Mouse (Mus musculus): ENCODE data around the gene Tmem107. TPM values are rescaled to one million over a fixed set of nuclear protein-coding genes. Genes with fewer than 3 reads are reported as not detected.

The Tmem107 gene
- polyA plus RNA-seq, 1 experiment from 2014 or later, result 29.2 TPM

DNA sequence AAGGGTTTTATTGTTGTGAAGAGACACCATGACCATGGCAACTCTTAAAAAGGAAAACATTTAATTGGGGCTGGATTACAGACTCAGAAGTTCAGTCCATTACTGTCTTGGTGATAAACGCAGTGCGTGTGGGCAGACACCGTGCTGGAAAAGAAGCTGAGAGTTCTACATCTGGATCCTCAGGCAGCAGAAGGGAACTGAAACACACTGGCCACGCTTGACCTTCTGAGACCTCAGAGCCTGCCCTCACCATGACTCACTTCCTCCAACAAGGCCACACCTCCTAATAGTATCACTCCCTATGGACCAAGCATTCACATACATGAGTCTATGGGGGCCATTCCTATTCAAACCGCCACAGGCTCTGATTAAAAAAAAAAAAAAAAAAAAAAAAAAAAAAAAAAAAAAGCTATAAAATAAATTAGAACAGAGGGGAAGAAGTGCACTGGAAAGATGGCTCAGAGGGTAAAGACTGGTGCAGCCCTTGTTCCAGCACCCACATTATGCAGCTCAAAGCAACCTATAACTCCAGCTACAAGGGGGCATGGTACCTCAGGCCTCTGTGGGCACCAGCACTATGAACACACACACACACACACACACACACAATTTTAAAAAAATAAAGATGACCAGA is 8.3 kb downstream of the Tmem107 start:
- WGBS, result 65% methylated on average over 5 of the region's 5 CpGs
- Histone ChIP-seq H3K27me3 (no peaks in the 10 kb centered on the region), H3K9me3 (no peaks in the 10 kb centered on the region), H3K9ac (no peak overlapping the region), H3K36me3 (no peaks in the 10 kb centered on the region), H3K4me3 (no peak overlapping the region), H3K27ac (replicated peaks) (no peak overlapping the region), H3K4me2 (no peak overlapping the region), H3K4me1 (replicated peaks) (peaks cover 13% of the 10 kb centered on the region)
- no peak for ATAC-seq (ENCODE audit: low read depth)

DNA sequence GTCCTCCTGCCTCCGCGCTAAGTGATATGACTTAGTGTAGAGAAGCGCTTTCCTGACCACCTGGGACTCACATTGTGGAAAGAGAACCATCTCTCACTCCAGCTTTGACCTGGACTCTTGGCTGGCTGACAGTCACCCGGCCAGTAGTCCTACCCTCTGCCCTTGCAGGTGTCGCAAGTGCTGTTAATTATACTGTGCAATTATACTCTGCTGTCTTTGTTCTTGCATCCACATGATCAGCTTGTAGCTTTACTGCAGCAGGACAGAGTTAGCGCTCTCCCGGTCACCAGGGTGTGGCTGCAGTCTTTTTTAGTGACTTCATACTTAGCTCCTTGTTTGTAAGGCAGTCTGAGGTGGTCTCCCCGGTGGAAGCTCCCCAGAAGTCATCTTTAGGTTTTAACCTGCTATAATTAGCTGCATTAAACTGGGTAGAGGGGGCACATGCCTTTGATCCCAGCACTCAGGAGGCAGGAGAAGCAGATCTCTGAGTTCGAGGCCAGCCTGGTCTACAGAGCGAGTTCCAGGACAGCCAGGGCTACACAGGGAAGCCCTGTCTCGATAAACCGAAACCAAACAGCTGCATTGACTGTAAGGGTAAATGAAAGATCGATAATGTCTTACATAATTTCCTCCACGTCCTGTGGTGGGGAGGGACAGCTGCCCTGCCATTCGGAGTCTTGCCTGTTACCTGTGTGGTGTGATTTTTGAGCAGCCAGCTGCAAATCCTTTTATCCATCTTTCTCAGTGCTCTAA is 9.7 kb downstream of the Tmem107 start:
- no peak for ATAC-seq (ENCODE audit: low read depth)
- no peaks in the 10 kb centered on the region for H3K9me3 ChIP-seq
- no peaks in the 10 kb centered on the region for H3K36me3 ChIP-seq
- H3K4me1 ChIP-seq (replicated peaks), result 0 out of 2 replicates have a peak, but pooled peaks cover 4% of the 10 kb centered on the region
- WGBS, result 76% methylated on average over 15 of the region's 15 CpGs
- no peak overlapping the region for H3K27ac ChIP-seq (replicated peaks)
- no peaks in the 10 kb centered on the region for H3K27me3 ChIP-seq
- no peak overlapping the region for H3K4me2 ChIP-seq
- H3K9ac ChIP-seq, result peak overlapping the region; percentile 5; the same call in 1 of the 2 replicates
- H3K4me3 ChIP-seq, result no peak overlapping the region

DNA sequence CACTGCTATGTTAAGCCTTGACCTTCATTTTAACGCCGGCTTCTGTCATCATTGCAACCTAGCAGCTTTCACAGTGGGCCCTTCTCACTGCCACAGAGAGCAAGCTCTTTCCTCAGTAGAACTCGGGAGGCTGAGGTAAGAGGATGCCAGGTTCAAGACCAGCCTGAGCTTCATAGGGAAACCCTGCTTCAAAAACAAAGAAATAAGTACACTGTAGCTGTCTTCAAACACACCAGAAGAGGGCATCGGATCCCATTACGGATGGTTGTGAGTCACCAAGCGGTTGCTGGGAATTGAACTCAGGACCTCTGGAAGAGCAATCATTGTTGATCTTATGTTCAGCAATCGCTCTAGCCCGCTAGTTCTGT is 10.2 kb downstream of the Tmem107 start:
- 87% methylated on average over 8 of the region's 8 CpGs for WGBS
- no peak for ATAC-seq (ENCODE audit: low read depth)
- H3K4me2 ChIP-seq, result no peak overlapping the region
- 0 out of 2 replicates have a peak, but pooled peaks cover 4% of the 10 kb centered on the region for H3K4me1 ChIP-seq (replicated peaks)
- no peaks in the 10 kb centered on the region for H3K36me3 ChIP-seq
- no peaks in the 10 kb centered on the region for H3K27me3 ChIP-seq
- H3K9me3 ChIP-seq, result no peaks in the 10 kb centered on the region
- H3K27ac ChIP-seq (replicated peaks), result no peak overlapping the region
- no peak overlapping the region for H3K9ac ChIP-seq
- no peak overlapping the region for H3K4me3 ChIP-seq

DNA sequence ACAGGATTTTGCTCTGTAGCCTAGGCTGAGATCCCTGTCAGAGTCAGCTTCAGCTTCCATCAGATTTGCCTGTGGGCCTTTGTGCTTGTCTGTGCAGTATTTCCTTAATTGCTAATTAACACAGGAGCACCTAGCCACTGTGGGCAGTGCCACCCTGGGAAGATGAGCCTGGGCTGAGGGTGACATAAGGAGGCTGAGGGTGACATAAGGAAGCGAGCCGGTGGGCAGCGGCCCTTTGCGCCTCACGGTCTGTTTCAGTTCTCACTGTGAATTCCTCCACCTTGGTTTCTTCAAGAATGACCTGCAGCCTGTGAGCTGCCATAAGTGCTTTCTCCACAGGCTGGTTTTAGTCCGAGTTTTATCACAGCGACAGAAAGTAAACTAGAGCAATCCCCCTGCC is 11.0 kb downstream of the Tmem107 start:
- Histone ChIP-seq H3K4me2 (no peak overlapping the region), H3K27ac (replicated peaks) (no peak overlapping the region), H3K4me1 (replicated peaks) (no peaks in the 10 kb centered on the region), H3K27me3 (no peaks in the 10 kb centered on the region), H3K9me3 (no peaks in the 10 kb centered on the region), H3K4me3 (no peak overlapping the region), H3K36me3 (no peaks in the 10 kb centered on the region), H3K9ac (no peak overlapping the region)
- ATAC-seq (ENCODE audit: low read depth), result no peak
- WGBS, result 85% methylated on average over 7 of the region's 7 CpGs

DNA sequence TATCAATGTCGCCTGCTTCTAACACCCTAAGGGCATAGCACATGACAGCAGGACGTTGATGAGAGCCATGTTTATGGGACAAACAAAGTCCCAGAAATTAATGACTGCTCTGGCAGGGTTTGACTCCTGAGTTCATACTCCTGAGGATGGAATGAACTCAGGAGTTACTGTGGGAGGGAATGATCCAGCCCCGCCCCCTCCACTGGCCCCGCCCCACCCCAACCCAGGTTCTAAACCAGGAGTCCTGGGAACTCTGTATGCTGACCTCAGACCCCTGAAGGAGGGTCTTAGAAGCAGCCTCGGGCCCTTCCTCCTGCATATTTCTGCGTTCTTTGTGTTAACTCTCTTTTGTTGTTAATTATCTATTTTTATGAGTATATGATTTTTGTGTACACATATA is 15.0 kb downstream of the Tmem107 start:
- Histone ChIP-seq H3K36me3 (peaks cover 11% of the 10 kb centered on the region), H3K4me1 (replicated peaks) (peaks cover 29% of the 10 kb centered on the region), H3K9me3 (no peaks in the 10 kb centered on the region), H3K4me2 (no peak overlapping the region), H3K27me3 (no peaks in the 10 kb centered on the region), H3K9ac (no peak overlapping the region), H3K4me3 (no peak overlapping the region), H3K27ac (replicated peaks) (no peak overlapping the region)
- ATAC-seq (ENCODE audit: low read depth), result no peak
- 64% methylated on average over 6 of the region's 6 CpGs for WGBS

DNA sequence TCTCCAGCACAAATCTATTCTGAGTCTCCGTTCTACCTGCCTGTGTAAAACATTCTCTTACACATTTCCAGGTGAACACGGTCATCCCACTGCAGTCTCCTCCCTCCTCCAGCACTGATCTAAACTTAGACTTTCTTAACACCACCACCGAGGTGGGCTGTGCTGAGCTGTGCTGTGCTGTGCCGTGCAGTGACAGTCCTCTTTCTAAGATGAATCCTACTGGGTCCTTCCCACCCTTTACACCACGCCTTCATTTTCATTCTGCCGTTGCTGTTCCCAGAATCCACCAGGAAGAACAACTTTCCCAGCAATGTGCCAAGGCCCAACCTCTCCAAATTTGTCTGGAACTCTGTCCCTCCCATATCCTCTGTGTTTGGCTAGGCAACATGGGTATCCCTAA is 15.8 kb downstream of the Tmem107 start:
- no peak for ATAC-seq (ENCODE audit: low read depth)
- H3K9me3 ChIP-seq, result no peaks in the 10 kb centered on the region
- H3K4me1 ChIP-seq (replicated peaks), result peaks cover 37% of the 10 kb centered on the region
- H3K27ac ChIP-seq (replicated peaks), result peak overlapping the region; percentile 97; the same call in 1 of the 2 replicates
- H3K36me3 ChIP-seq, result peaks cover 18% of the 10 kb centered on the region
- WGBS, result 60% methylated on average over 6 of the region's 6 CpGs
- 0 out of 2 replicates have a peak overlapping the region, but pooled peaks have one; percentile 8 for H3K9ac ChIP-seq
- H3K27me3 ChIP-seq, result no peaks in the 10 kb centered on the region
- no peak overlapping the region for H3K4me3 ChIP-seq
- no peak overlapping the region for H3K4me2 ChIP-seq

DNA sequence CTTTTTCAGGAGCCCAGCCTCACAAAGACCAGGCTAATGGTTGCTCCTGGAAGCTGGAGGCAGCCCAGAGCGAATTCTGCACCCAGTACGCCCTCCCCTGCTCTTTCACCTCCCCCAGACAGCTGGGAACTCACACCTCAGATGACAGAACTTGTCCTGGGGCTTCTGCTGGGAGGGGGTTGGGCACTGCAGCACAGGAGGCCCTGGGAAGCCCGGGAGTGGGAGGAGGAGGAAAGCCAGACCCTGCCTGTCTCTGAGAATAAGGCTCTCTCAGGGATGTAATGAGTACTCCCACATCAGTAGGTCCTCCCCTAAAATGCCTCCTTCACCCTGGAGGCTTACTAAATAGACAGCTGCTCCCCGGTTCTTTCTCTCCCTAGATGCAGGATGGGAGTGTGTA is 16.5 kb downstream of the Tmem107 start:
- Histone ChIP-seq H3K4me3 (no peak overlapping the region), H3K4me2 (no peak overlapping the region), H3K9me3 (no peaks in the 10 kb centered on the region), H3K9ac (0 out of 2 replicates have a peak overlapping the region, but pooled peaks have one; percentile 32), H3K27me3 (no peaks in the 10 kb centered on the region), H3K4me1 (replicated peaks) (peaks cover 44% of the 10 kb centered on the region), H3K36me3 (peaks cover 25% of the 10 kb centered on the region), H3K27ac (replicated peaks) (peak overlapping the region; percentile 97)
- 34% methylated on average over 4 of the region's 4 CpGs for WGBS
- no peak for ATAC-seq (ENCODE audit: low read depth)

DNA sequence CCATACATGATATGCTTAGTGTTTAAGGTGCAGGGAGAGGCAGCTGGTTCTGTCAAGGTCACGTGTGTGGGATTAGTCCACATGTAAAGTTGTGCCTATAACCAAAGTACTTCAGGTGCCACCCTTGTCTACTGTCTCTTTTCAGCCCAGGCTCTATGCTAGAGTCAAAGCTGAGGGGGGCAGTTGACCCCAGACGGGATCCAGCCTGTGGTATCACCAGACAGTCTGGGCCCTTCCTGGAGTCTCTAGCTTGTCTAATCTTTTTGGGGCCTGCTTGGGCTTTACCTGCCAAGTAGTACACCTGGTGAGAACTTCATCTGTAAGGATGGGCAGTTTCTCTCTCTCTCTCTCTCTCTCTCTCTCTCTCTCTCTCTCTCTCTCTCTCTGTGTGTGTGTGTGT is 17.0 kb downstream of the Tmem107 start:
- no peak for ATAC-seq (ENCODE audit: low read depth)
- H3K9ac ChIP-seq, result peak overlapping the region; percentile 100
- peaks cover 28% of the 10 kb centered on the region for H3K36me3 ChIP-seq
- H3K27ac ChIP-seq (replicated peaks), result peak overlapping the region; percentile 97
- peak overlapping the region; percentile 98 for H3K4me2 ChIP-seq
- 63% methylated on average over 2 of the region's 2 CpGs for WGBS
- no peaks in the 10 kb centered on the region for H3K27me3 ChIP-seq
- peaks cover 44% of the 10 kb centered on the region for H3K4me1 ChIP-seq (replicated peaks)
- peak overlapping the region; percentile 98 for H3K4me3 ChIP-seq
- no peaks in the 10 kb centered on the region for H3K9me3 ChIP-seq

DNA sequence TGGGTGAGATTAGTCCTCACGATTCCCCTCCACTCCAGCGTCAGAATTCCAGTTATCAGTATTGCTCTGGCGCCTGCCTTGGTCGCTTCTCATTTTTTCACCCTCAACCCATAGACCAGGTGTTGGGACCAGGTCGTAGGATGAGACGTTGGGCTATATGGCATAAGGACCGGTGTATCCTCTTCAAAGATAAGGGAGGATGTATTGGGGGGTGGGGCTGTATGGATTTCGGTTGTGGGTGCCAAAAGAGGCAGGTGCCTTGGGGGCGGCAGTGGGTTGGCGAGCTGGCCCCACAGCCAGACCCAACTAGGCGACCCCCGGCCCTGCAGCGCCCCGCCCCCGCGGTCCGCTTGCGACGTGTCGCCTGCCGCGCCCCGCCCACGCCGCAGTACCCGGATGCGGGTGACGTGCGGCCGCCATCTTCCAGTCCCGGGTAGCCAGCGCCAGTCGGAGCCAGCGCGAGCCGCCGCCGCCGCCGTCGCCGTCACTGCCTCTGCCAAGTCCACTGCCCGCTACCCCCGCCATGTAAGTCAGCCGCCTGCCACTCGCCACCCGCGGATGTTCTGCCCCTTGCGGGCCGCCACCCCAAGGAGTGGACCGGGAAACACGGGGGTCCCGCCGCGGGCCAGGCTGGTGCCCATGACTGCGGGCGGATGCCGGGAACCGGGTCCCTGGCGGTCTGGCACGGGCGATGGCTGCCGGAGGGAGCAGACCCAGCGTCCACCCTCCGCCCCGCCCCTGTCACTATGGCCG is 17.7 kb downstream of the Tmem107 start, which contains the start of gene Vamp2:
Vamp2 (plus strand) TSS at position 388 of the 753 bp plus-strand sequence.
- Histone ChIP-seq H3K27me3 (no peaks in the 10 kb centered on the region), H3K36me3 (peaks cover 31% of the 10 kb centered on the region), H3K9me3 (no peaks in the 10 kb centered on the region), H3K4me1 (replicated peaks) (peaks cover 44% of the 10 kb centered on the region), H3K27ac (replicated peaks) (peak within 1 kb of the TSS; percentile 97), H3K4me2 (peak within 1 kb of the TSS; percentile 98), H3K9ac (peak within 1 kb of the TSS; percentile 100), H3K4me3 (peak within 1 kb of the TSS; percentile 98)
- 2% methylated on average over 67 of the region's 67 CpGs for WGBS
- peak; percentile 81 for ATAC-seq (ENCODE audit: low read depth)

DNA sequence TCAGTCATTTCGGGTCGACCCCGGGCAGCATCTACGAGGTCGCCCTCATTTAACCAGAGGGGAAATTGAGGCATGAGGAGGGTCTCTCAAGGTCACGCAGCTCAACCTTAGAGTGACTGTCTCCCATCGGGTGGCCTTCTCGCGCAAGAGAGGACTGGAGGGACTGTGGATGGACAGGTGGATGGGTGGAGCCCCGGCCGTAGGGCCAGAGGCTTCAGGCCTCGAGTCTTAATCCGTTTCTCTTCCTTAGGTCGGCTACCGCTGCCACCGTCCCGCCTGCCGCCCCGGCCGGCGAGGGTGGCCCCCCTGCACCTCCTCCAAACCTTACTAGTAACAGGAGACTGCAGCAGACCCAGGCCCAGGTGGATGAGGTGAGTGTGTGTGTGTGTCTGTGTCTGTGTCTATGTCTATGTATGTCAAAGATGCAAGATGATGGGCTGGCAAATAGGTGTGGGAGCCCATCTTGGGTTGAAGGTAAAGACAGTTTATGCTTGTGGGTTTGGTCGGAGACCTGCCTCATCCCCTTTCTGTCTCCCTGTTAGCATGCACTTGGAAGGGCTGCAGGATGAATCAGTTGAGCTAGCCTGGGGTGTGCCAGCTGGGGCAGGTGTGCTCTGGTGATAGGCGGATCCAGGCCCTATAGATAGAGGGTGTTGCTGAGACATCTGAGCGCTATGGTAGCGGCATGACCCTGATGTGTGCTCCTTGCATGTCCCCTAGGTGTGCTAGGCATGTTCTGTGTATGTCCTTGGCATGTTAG is 18.4 kb downstream of the Tmem107 start:
- no peaks in the 10 kb centered on the region for H3K9me3 ChIP-seq
- ATAC-seq (ENCODE audit: low read depth), result peak; percentile 25; the same call in 1 of the 2 replicates
- 12% methylated on average over 25 of the region's 25 CpGs for WGBS
- peak overlapping the region; percentile 98 for H3K4me3 ChIP-seq
- no peaks in the 10 kb centered on the region for H3K27me3 ChIP-seq
- H3K4me2 ChIP-seq, result peak overlapping the region; percentile 98
- H3K36me3 ChIP-seq, result peaks cover 31% of the 10 kb centered on the region
- peak overlapping the region; percentile 100 for H3K9ac ChIP-seq
- H3K27ac ChIP-seq (replicated peaks), result peak overlapping the region; percentile 97
- H3K4me1 ChIP-seq (replicated peaks), result peaks cover 47% of the 10 kb centered on the region

DNA sequence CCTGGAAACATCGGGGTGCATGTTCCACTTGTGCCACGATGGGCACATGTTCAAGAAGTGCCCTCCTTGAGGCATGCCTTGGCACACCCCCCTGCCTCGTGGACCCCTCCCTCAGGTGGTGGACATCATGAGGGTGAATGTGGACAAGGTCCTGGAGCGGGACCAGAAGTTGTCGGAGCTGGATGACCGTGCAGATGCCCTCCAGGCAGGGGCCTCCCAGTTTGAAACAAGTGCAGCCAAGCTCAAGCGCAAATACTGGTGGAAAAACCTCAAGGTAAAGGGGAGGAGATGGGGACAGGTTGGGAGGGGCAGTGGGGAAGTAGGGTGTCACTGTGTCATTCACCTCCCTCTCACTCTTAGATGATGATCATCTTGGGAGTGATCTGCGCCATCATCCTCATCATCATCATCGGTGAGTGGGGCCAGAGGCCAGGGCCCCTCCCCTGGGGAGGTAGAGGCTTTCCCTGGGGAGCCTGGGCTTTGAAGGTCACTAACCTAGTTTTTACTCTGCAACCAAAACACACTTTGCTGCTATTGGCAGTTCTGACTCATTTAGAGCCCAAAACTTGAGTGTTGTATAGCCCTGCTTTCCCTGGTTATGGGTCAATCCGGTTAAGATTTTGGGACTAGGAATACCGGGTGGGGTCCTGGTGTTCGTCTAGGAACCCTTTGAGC is 19.1 kb downstream of the Tmem107 start:
- Histone ChIP-seq H3K27me3 (no peaks in the 10 kb centered on the region), H3K9me3 (no peaks in the 10 kb centered on the region), H3K4me2 (peak overlapping the region; percentile 98), H3K36me3 (peaks cover 31% of the 10 kb centered on the region), H3K4me3 (peak overlapping the region; percentile 98), H3K27ac (replicated peaks) (peak overlapping the region; percentile 97; the same call in 1 of the 2 replicates), H3K4me1 (replicated peaks) (peaks cover 52% of the 10 kb centered on the region), H3K9ac (peak overlapping the region; percentile 100)
- WGBS, result 89% methylated on average over 12 of the region's 12 CpGs
- no peak for ATAC-seq (ENCODE audit: low read depth)
